Mouse (Mus musculus): ENCODE data around the gene Tnrc6a. TPM values are rescaled to one million over a fixed set of nuclear protein-coding genes. Genes with fewer than 3 reads are reported as not detected.
A peak's percentile ranks its signal among the peaks of the same experiment; 100 is the strongest.

Gene Tnrc6a
- polyA plus RNA-seq, 1 experiment from 2014 or later: 11.9 TPM

- no peak for ATAC-seq (ENCODE audit: low read depth)
- Histone ChIP-seq H3K9ac (ENCODE audit: low read depth, low read length) (no peak overlapping the region), H3K27ac (ENCODE audit: low read length) (no peak overlapping the region), H3K4me1 (ENCODE audit: control insufficient read depth, low read depth, low read length) (no peaks in the 10 kb centered on the region), H3K4me2 (ENCODE audit: low read depth, low read length) (no peak overlapping the region), H3K36me3 (ENCODE audit: control insufficient read depth, insufficient read depth) (peaks cover 46% of the 10 kb centered on the region), H3K9me3 (replicated peaks; ENCODE audit: control insufficient read depth, low read length) (no peaks in the 10 kb centered on the region), H3K27me3 (ENCODE audit: control insufficient read depth, insufficient read depth, low read depth, low read length) (no peaks in the 10 kb centered on the region), H3K4me3 (ENCODE audit: low read depth, low read length) (no peak overlapping the region)
- WGBS (ENCODE audit: insufficient replicate concordance): 77% methylated on average over 5 of the region's 5 CpGs
Measured at GRCm38 (mm10) chr7:123191731-123192130, 68.0 kb downstream of the Tnrc6a start.

- ATAC-seq (ENCODE audit: low read depth): no peak
- no peak overlapping the region for H3K4me2 ChIP-seq (ENCODE audit: low read depth, low read length)
- no peak overlapping the region for H3K9ac ChIP-seq (ENCODE audit: low read depth, low read length)
- no peak overlapping the region for H3K4me3 ChIP-seq (ENCODE audit: low read depth, low read length)
- no peaks in the 10 kb centered on the region for H3K4me1 ChIP-seq (ENCODE audit: control insufficient read depth, low read depth, low read length)
- 78% methylated on average over 12 of the region's 12 CpGs for WGBS (ENCODE audit: insufficient replicate concordance)
- H3K27ac ChIP-seq (ENCODE audit: low read length): no peak overlapping the region
- no peaks in the 10 kb centered on the region for H3K9me3 ChIP-seq (replicated peaks; ENCODE audit: control insufficient read depth, low read length)
- H3K36me3 ChIP-seq (ENCODE audit: control insufficient read depth, insufficient read depth): peaks cover 40% of the 10 kb centered on the region
- no peaks in the 10 kb centered on the region for H3K27me3 ChIP-seq (ENCODE audit: control insufficient read depth, insufficient read depth, low read depth, low read length)
Measured at GRCm38 (mm10) chr7:123193201-123193600, 69.5 kb downstream of the Tnrc6a start.

- Histone ChIP-seq H3K27me3 (ENCODE audit: control insufficient read depth, insufficient read depth, low read depth, low read length) (no peaks in the 10 kb centered on the region), H3K27ac (ENCODE audit: low read length) (no peak overlapping the region), H3K36me3 (ENCODE audit: control insufficient read depth, insufficient read depth) (peaks cover 29% of the 10 kb centered on the region), H3K4me2 (ENCODE audit: low read depth, low read length) (no peak overlapping the region), H3K4me3 (ENCODE audit: low read depth, low read length) (no peak overlapping the region), H3K9me3 (replicated peaks; ENCODE audit: control insufficient read depth, low read length) (no peaks in the 10 kb centered on the region), H3K9ac (ENCODE audit: low read depth, low read length) (no peak overlapping the region), H3K4me1 (ENCODE audit: control insufficient read depth, low read depth, low read length) (no peaks in the 10 kb centered on the region; the same call in 1 of the 2 replicates)
- ATAC-seq (ENCODE audit: low read depth): no peak
- 90% methylated on average over 8 of the region's 8 CpGs for WGBS (ENCODE audit: insufficient replicate concordance)
Measured at GRCm38 (mm10) chr7:123194696-123195095, 71.0 kb downstream of the Tnrc6a start.

- Histone ChIP-seq H3K36me3 (ENCODE audit: control insufficient read depth, insufficient read depth) (peaks cover 14% of the 10 kb centered on the region), H3K4me3 (ENCODE audit: low read depth, low read length) (no peak overlapping the region), H3K9me3 (replicated peaks; ENCODE audit: control insufficient read depth, low read length) (no peaks in the 10 kb centered on the region), H3K4me1 (ENCODE audit: control insufficient read depth, low read depth, low read length) (no peaks in the 10 kb centered on the region; the same call in 1 of the 2 replicates), H3K27ac (ENCODE audit: low read length) (no peak overlapping the region), H3K27me3 (ENCODE audit: control insufficient read depth, insufficient read depth, low read depth, low read length) (no peaks in the 10 kb centered on the region), H3K4me2 (ENCODE audit: low read depth, low read length) (no peak overlapping the region), H3K9ac (ENCODE audit: low read depth, low read length) (no peak overlapping the region)
- 73% methylated on average over 5 of the region's 5 CpGs for WGBS (ENCODE audit: insufficient replicate concordance)
- ATAC-seq (ENCODE audit: low read depth): no peak
Measured at GRCm38 (mm10) chr7:123196432-123196831, 72.7 kb downstream of the Tnrc6a start.

- Histone ChIP-seq H3K27me3 (ENCODE audit: control insufficient read depth, insufficient read depth, low read depth, low read length) (no peaks in the 10 kb centered on the region), H3K4me1 (ENCODE audit: control insufficient read depth, low read depth, low read length) (no peaks in the 10 kb centered on the region; the same call in 1 of the 2 replicates), H3K9me3 (replicated peaks; ENCODE audit: control insufficient read depth, low read length) (no peaks in the 10 kb centered on the region), H3K9ac (ENCODE audit: low read depth, low read length) (no peak overlapping the region), H3K36me3 (ENCODE audit: control insufficient read depth, insufficient read depth) (peaks cover 2% of the 10 kb centered on the region), H3K4me3 (ENCODE audit: low read depth, low read length) (no peak overlapping the region), H3K27ac (ENCODE audit: low read length) (no peak overlapping the region), H3K4me2 (ENCODE audit: low read depth, low read length) (no peak overlapping the region)
- peak; percentile 46 for ATAC-seq (ENCODE audit: low read depth)
- WGBS (ENCODE audit: insufficient replicate concordance): 64% methylated on average over 10 of the region's 10 CpGs
Measured at GRCm38 (mm10) chr7:123198695-123199094, 75.0 kb downstream of the Tnrc6a start.

- H3K9ac ChIP-seq (ENCODE audit: low read depth, low read length): no peak overlapping the region
- H3K9me3 ChIP-seq (replicated peaks; ENCODE audit: control insufficient read depth, low read length): no peaks in the 10 kb centered on the region
- 63% methylated on average over 3 of the region's 3 CpGs for WGBS (ENCODE audit: insufficient replicate concordance)
- H3K4me2 ChIP-seq (ENCODE audit: low read depth, low read length): no peak overlapping the region
- peaks cover 2% of the 10 kb centered on the region for H3K36me3 ChIP-seq (ENCODE audit: control insufficient read depth, insufficient read depth)
- no peak for ATAC-seq (ENCODE audit: low read depth)
- H3K27me3 ChIP-seq (ENCODE audit: control insufficient read depth, insufficient read depth, low read depth, low read length): no peaks in the 10 kb centered on the region
- H3K4me3 ChIP-seq (ENCODE audit: low read depth, low read length): no peak overlapping the region
- no peaks in the 10 kb centered on the region; the same call in 1 of the 2 replicates for H3K4me1 ChIP-seq (ENCODE audit: control insufficient read depth, low read depth, low read length)
- no peak overlapping the region for H3K27ac ChIP-seq (ENCODE audit: low read length)
Measured at GRCm38 (mm10) chr7:123199151-123199550, 75.5 kb downstream of the Tnrc6a start.

GRCm38 (mm10) chr7:123199656-123200206 lies 76.0 kb downstream of the Tnrc6a start:
- no peaks in the 10 kb centered on the region for H3K9me3 ChIP-seq (replicated peaks; ENCODE audit: control insufficient read depth, low read length)
- peaks cover under 1% of the 10 kb centered on the region for H3K36me3 ChIP-seq (ENCODE audit: control insufficient read depth, insufficient read depth)
- no peak overlapping the region for H3K9ac ChIP-seq (ENCODE audit: low read depth, low read length)
- H3K4me1 ChIP-seq (ENCODE audit: control insufficient read depth, low read depth, low read length): no peaks in the 10 kb centered on the region; the same call in 1 of the 2 replicates
- no peak overlapping the region for H3K4me2 ChIP-seq (ENCODE audit: low read depth, low read length)
- no peak overlapping the region for H3K4me3 ChIP-seq (ENCODE audit: low read depth, low read length)
- no peak for ATAC-seq (ENCODE audit: low read depth)
- no peak overlapping the region for H3K27ac ChIP-seq (ENCODE audit: low read length)
- no peaks in the 10 kb centered on the region for H3K27me3 ChIP-seq (ENCODE audit: control insufficient read depth, insufficient read depth, low read depth, low read length)
- WGBS (ENCODE audit: insufficient replicate concordance): 74% methylated on average over 15 of the region's 15 CpGs

GRCm38 (mm10) chr7:123200722-123201121 lies 77.0 kb downstream of the Tnrc6a start:
- ATAC-seq (ENCODE audit: low read depth): no peak
- no peak overlapping the region for H3K9ac ChIP-seq (ENCODE audit: low read depth, low read length)
- H3K9me3 ChIP-seq (replicated peaks; ENCODE audit: control insufficient read depth, low read length): no peaks in the 10 kb centered on the region
- H3K4me2 ChIP-seq (ENCODE audit: low read depth, low read length): no peak overlapping the region
- H3K27me3 ChIP-seq (ENCODE audit: control insufficient read depth, insufficient read depth, low read depth, low read length): no peaks in the 10 kb centered on the region
- 51% methylated on average over 9 of the region's 9 CpGs for WGBS (ENCODE audit: insufficient replicate concordance)
- H3K4me3 ChIP-seq (ENCODE audit: low read depth, low read length): no peak overlapping the region
- no peak overlapping the region for H3K27ac ChIP-seq (ENCODE audit: low read length)
- no peaks in the 10 kb centered on the region for H3K36me3 ChIP-seq (ENCODE audit: control insufficient read depth, insufficient read depth)
- no peaks in the 10 kb centered on the region; the same call in 1 of the 2 replicates for H3K4me1 ChIP-seq (ENCODE audit: control insufficient read depth, low read depth, low read length)

GRCm38 (mm10) chr7:123205261-123205660 lies 81.6 kb downstream of the Tnrc6a start:
- no peaks in the 10 kb centered on the region for H3K36me3 ChIP-seq (ENCODE audit: control insufficient read depth, insufficient read depth)
- no peaks in the 10 kb centered on the region for H3K9me3 ChIP-seq (replicated peaks; ENCODE audit: control insufficient read depth, low read length)
- no peak overlapping the region for H3K4me3 ChIP-seq (ENCODE audit: low read depth, low read length)
- H3K4me1 ChIP-seq (ENCODE audit: control insufficient read depth, low read depth, low read length): no peaks in the 10 kb centered on the region
- no peak overlapping the region for H3K4me2 ChIP-seq (ENCODE audit: low read depth, low read length)
- ATAC-seq (ENCODE audit: low read depth): no peak
- H3K27me3 ChIP-seq (ENCODE audit: control insufficient read depth, insufficient read depth, low read depth, low read length): no peaks in the 10 kb centered on the region
- no peak overlapping the region for H3K9ac ChIP-seq (ENCODE audit: low read depth, low read length)
- 18% methylated on average over 14 of the region's 14 CpGs for WGBS (ENCODE audit: insufficient replicate concordance)
- H3K27ac ChIP-seq (ENCODE audit: low read length): no peak overlapping the region

Measured in liver, embryonic 16.5 days (tissue).